Mouse (Mus musculus): ENCODE measurements at regions not wholly inside any gene's neighbourhood (a gene's known extent, or its start where the extent isn't known, plus 50 kb on each side); places are given as distances from the start of the nearest gene placed in this dataset.

- peaks cover 7% of the 10 kb centered on the region for H3K4me1 ChIP-seq
- H3K9me3 ChIP-seq: peaks cover 46% of the 10 kb centered on the region
- no peaks in the 10 kb centered on the region for H3K36me3 ChIP-seq (replicated peaks; ENCODE audit: low read length)
- H3K4me3 ChIP-seq (replicated peaks): no peak overlapping the region
- H3K27me3 ChIP-seq (replicated peaks): peaks cover 2% of the 10 kb centered on the region
- TF ChIP-seq FLI1 (IDR thresholded peaks at IDR 0.05; ENCODE audit: low read length): no peak
- no peak for TF ChIP-seq GATA1 (IDR thresholded peaks at IDR 0.05; ENCODE audit: borderline replicate concordance, low read length)
Observed at GRCm38 (mm10) chr5:141054991-141055390, 54.6 kb upstream of the Card11 start.

GRCm38 (mm10) chr5:141055596-141056343 lies 55.4 kb upstream of the Card11 start:
- peaks cover 7% of the 10 kb centered on the region for H3K4me1 ChIP-seq
- TF ChIP-seq GATA1 (IDR thresholded peaks at IDR 0.05; ENCODE audit: borderline replicate concordance, low read length): no peak
- TF ChIP-seq FLI1 (IDR thresholded peaks at IDR 0.05; ENCODE audit: low read length): no peak
- H3K4me3 ChIP-seq (replicated peaks): no peak overlapping the region
- H3K36me3 ChIP-seq (replicated peaks; ENCODE audit: low read length): no peaks in the 10 kb centered on the region
- H3K27me3 ChIP-seq (replicated peaks): no peaks in the 10 kb centered on the region
- H3K9me3 ChIP-seq: peaks cover 46% of the 10 kb centered on the region

- Histone ChIP-seq H3K4me3 (replicated peaks) (no peak overlapping the region), H3K36me3 (replicated peaks; ENCODE audit: low read length) (no peaks in the 10 kb centered on the region), H3K27me3 (replicated peaks) (no peaks in the 10 kb centered on the region), H3K4me1 (peaks cover 22% of the 10 kb centered on the region), H3K9me3 (peaks cover 28% of the 10 kb centered on the region)
- TF ChIP-seq FLI1 (IDR thresholded peaks at IDR 0.05; ENCODE audit: low read length) (no peak), GATA1 (IDR thresholded peaks at IDR 0.05; ENCODE audit: borderline replicate concordance, low read length) (no peak)
Observed at GRCm38 (mm10) chr5:141058141-141058540, 57.8 kb upstream of the Card11 start.

GRCm38 (mm10) chr5:141058863-141059262 lies 58.5 kb upstream of the Card11 start:
- Histone ChIP-seq H3K4me3 (replicated peaks) (no peak overlapping the region), H3K4me1 (peaks cover 22% of the 10 kb centered on the region), H3K27me3 (replicated peaks) (no peaks in the 10 kb centered on the region), H3K36me3 (replicated peaks; ENCODE audit: low read length) (no peaks in the 10 kb centered on the region), H3K9me3 (peaks cover 27% of the 10 kb centered on the region)
- TF ChIP-seq FLI1 (IDR thresholded peaks at IDR 0.05; ENCODE audit: low read length) (no peak), GATA1 (IDR thresholded peaks at IDR 0.05; ENCODE audit: borderline replicate concordance, low read length) (no peak)

- no peaks in the 10 kb centered on the region for H3K27me3 ChIP-seq (replicated peaks)
- peaks cover 28% of the 10 kb centered on the region for H3K9me3 ChIP-seq
- H3K36me3 ChIP-seq (replicated peaks; ENCODE audit: low read length): no peaks in the 10 kb centered on the region
- no peak for TF ChIP-seq FLI1 (IDR thresholded peaks at IDR 0.05; ENCODE audit: low read length)
- no peak for TF ChIP-seq GATA1 (IDR thresholded peaks at IDR 0.05; ENCODE audit: borderline replicate concordance, low read length)
- no peak overlapping the region for H3K4me3 ChIP-seq (replicated peaks)
- H3K4me1 ChIP-seq: peaks cover 15% of the 10 kb centered on the region
Observed at GRCm38 (mm10) chr5:141062144-141062543, 61.8 kb upstream of the Card11 start.

GRCm38 (mm10) chr5:141067561-141067960 lies 67.2 kb upstream of the Card11 start:
- Histone ChIP-seq H3K4me1 (peaks cover 1% of the 10 kb centered on the region), H3K27me3 (replicated peaks) (no peaks in the 10 kb centered on the region), H3K9me3 (peaks cover 21% of the 10 kb centered on the region), H3K36me3 (replicated peaks; ENCODE audit: low read length) (no peaks in the 10 kb centered on the region), H3K4me3 (replicated peaks) (no peak overlapping the region)
- TF ChIP-seq FLI1 (IDR thresholded peaks at IDR 0.05; ENCODE audit: low read length) (no peak), GATA1 (IDR thresholded peaks at IDR 0.05; ENCODE audit: borderline replicate concordance, low read length) (no peak)

- H3K4me1 ChIP-seq: no peaks in the 10 kb centered on the region
- H3K27me3 ChIP-seq (replicated peaks): no peaks in the 10 kb centered on the region
- no peak overlapping the region for H3K4me3 ChIP-seq (replicated peaks)
- H3K9me3 ChIP-seq: no peaks in the 10 kb centered on the region; the same call in 1 of the 2 replicates
- no peaks in the 10 kb centered on the region for H3K36me3 ChIP-seq (replicated peaks; ENCODE audit: low read length)
- no peak for TF ChIP-seq FLI1 (IDR thresholded peaks at IDR 0.05; ENCODE audit: low read length)
- no peak for TF ChIP-seq GATA1 (IDR thresholded peaks at IDR 0.05; ENCODE audit: borderline replicate concordance, low read length)
Observed at GRCm38 (mm10) chr5:141074457-141074856, 74.1 kb upstream of the Card11 start.

GRCm38 (mm10) chr5:141076158-141076557 lies 75.8 kb upstream of the Card11 start:
- H3K4me3 ChIP-seq (replicated peaks): no peak overlapping the region
- no peaks in the 10 kb centered on the region for H3K36me3 ChIP-seq (replicated peaks; ENCODE audit: low read length)
- no peaks in the 10 kb centered on the region for H3K27me3 ChIP-seq (replicated peaks)
- H3K4me1 ChIP-seq: no peaks in the 10 kb centered on the region
- TF ChIP-seq GATA1 (IDR thresholded peaks at IDR 0.05; ENCODE audit: borderline replicate concordance, low read length): no peak
- TF ChIP-seq FLI1 (IDR thresholded peaks at IDR 0.05; ENCODE audit: low read length): no peak
- H3K9me3 ChIP-seq: no peaks in the 10 kb centered on the region

GRCm38 (mm10) chr5:141076942-141077341 lies 76.6 kb upstream of the Card11 start:
- Histone ChIP-seq H3K36me3 (replicated peaks; ENCODE audit: low read length) (no peaks in the 10 kb centered on the region), H3K4me1 (no peaks in the 10 kb centered on the region), H3K4me3 (replicated peaks) (no peak overlapping the region), H3K9me3 (no peaks in the 10 kb centered on the region), H3K27me3 (replicated peaks) (no peaks in the 10 kb centered on the region)
- TF ChIP-seq GATA1 (IDR thresholded peaks at IDR 0.05; ENCODE audit: borderline replicate concordance, low read length) (no peak), FLI1 (IDR thresholded peaks at IDR 0.05; ENCODE audit: low read length) (no peak)

GRCm38 (mm10) chr5:141080896-141081295 lies 80.5 kb upstream of the Card11 start:
- H3K4me3 ChIP-seq (replicated peaks): no peak overlapping the region
- H3K9me3 ChIP-seq: peaks cover 6% of the 10 kb centered on the region; the same call in 1 of the 2 replicates
- H3K4me1 ChIP-seq: no peaks in the 10 kb centered on the region
- H3K36me3 ChIP-seq (replicated peaks; ENCODE audit: low read length): no peaks in the 10 kb centered on the region
- TF ChIP-seq GATA1 (IDR thresholded peaks at IDR 0.05; ENCODE audit: borderline replicate concordance, low read length) (no peak), FLI1 (IDR thresholded peaks at IDR 0.05; ENCODE audit: low read length) (no peak)
- H3K27me3 ChIP-seq (replicated peaks): peaks cover 2% of the 10 kb centered on the region
